Mouse (Mus musculus): ENCODE data around the gene Pcbp2. TPM values are rescaled to one million over a fixed set of nuclear protein-coding genes. Genes with fewer than 3 reads are reported as not detected.

The Pcbp2 gene
- total RNA-seq, 2 experiments from 2014 or later = 464 to 469 TPM

DNA sequence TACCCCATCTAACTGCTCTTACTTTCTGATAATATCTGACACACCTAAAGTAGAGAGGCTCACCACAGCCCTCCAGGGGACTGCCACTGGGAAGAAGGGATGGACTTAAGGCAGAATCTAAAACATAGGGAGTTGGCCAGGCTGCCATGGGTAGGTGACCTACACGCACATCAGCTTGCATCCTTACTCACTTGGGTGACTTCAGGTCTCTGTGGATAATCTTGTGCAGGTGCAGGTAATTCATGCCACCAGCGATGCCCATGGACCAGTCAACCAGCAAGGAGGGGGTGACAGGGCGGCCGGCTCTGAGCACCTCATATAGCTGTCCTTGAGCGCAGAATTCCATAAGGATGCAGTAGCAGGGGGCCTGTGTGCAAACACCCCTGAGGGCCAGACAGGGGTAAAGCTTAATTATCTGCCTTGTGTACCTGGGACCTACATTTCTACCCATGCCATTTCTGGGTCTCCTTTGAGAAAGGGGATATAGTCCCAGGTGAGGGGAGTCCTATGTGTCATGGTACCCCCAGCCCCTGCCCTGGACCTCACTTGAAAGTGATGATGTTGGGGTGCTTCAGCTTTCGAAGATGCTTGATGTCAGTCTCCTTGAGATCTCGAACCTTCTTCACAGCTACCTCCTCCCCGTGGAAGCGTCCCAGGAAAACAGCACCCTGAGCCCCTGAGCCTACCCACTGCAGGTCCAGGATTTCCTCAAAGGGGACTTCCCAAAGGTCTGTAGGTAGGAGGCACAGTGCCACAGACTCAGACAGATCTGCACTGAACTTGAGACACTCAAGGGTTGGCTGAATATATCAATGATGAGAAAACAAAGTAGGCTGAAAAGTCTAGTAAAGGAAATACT, 33.8 kb downstream of the Pcbp2 start:
- no peak for DNase-seq (ENCODE audit: low spot score in 2 of 2)
- intact Hi-C loops (cut with DNase I) = no loop called here

DNA sequence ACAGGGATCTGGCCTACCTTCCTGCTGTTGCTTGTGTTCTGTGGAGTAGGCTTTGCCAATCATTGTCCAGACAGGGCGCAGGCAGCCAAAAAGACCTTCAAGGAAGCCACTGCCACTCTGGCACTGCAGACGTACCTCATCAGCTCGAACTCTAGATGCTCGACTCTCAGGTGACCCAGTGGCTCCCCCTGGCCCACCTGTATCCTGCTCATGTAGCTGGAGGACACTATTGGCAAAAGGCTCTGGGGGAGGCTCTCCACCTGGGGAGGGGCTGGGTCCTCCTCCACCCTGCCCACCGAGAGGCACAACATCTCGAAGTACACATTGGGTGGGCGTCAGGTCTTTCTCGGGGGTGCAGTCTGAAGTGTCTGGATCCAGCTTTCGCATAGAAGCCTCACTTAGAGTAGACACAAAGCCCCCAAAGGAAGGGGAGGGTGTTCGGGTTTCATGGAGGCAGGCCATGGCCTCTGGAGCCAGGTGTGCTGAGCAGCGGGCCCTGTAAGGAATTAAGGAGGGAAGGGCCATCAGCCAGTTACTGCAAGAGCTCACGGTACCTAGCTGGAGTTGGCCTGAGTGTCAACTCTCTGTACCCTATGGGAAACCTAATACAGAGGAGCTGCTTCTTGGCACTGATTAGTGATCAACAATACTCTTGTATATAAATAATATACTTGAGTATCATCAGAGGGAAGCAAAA, 34.9 kb downstream of the Pcbp2 start:
- DNase-seq (ENCODE audit: low spot score in 2 of 2) = no peak
- intact Hi-C loops (cut with DNase I) = no loop called here

DNA sequence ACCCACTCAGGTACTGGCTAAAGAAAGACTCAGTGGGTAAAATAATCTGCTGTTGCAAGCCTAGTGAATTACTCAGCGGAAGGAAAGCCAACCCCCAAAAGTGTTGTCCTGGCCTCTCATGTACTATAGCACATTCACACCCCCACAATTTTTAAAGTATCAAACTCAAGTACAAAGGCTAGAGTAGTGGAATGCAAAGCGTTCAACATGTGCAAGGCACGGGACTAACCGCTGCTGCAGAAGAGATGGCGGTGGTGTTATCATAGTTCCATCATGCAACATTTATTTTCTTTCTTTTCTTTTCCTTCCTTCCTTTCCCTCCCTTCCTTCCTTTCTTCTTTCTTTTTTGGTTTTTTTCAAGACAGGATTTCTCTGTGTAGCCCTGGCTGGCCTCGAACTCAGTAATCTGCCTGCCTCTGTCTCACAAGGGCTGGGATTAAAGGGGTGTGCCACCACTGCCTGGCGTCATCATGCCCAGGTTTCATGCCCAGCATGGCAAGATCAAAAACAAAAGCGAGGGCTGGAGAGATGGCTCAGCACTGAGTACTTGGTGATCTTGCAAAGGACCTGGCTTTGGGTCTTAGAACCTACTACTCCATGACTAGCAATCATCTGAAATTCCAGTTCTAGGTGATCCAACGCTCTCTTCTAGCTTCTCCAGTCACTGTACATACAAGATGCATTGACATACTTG, 35.6 kb downstream of the Pcbp2 start:
- no peak for DNase-seq (ENCODE audit: low spot score in 2 of 2)
- intact Hi-C loops (cut with DNase I) = no loop called here

DNA sequence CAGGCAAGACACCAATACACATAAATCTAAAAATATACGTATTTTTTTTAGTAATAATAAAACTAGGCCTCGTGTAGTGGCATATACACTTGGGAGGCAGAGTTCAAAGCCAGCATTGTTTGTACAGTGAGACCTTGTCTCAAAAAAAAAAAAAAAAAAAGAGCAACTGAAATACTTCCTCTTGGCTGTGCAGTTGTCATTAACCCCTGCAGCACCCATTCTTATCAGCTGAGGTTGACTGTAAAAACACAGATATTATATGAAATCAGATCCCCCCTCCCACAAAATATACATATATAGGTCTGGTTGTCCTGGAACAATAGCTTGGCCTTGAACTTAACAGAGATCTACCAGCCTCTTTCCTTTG, 36.1 kb downstream of the Pcbp2 start:
- intact Hi-C loops (cut with DNase I) = no loop called here
- DNase-seq (ENCODE audit: low spot score in 2 of 2) = no peak

DNA sequence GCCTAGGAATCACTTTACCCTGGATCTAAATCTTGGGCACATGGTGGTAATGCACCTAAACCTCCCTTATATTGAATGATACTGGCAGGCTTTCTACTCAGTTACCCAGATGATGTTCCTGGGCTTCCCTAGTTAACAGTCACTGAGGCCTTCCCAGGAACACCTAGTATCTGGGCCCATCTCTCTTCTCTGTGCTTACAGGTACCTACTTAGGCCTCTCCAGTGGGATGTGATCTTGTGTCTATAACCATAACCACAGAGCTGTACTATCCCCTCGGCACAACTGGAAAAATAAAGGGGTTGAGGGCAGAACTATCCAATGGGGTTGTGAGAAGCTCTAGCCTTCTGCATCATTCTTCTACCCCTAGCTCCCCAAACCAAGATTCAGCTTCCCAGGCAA, 36.5 kb downstream of the Pcbp2 start:
- no peak for DNase-seq (ENCODE audit: low spot score in 2 of 2)
- intact Hi-C loops (cut with DNase I) = no loop called here

DNA sequence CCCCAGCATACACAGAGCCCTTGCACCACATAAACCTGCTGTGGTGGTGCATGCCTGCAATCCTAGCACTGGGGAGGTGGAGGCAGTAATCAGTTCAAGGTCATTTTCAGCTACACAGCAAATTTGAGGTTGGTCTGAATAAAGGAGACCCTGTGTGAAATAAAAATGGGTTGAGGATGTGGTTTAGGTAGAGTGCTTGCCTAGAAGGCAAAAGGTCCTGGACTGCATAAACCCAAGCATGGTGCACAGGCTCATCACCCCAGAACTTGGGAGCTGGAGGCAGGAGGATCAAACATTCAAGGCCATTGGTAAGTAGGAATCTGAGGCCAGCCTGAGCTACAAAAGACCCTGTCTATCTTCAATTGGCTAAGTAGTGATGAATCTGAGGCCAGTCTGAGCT, 37.2 kb downstream of the Pcbp2 start:
- no peak for DNase-seq (ENCODE audit: low spot score in 2 of 2)

DNA sequence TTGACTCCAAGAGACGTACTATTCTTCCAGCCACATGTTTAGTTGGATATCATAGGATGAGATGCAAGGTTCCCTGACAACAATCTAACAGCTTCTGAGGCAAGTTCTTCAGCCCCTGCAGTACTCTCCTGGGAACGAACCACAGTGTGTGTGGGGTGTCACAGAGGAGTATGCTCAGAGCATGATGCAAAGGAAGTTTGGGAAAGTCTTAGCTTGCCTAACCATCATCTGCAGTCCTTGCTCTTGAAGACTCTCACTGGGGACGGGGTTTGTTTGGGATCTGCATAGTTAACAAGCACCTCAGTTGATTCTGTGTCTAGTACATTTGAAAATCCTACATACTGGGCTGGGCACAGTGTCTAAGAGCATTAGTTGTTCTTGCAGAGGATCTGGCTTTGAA, 38.0 kb downstream of the Pcbp2 start:
- no peak for DNase-seq (ENCODE audit: low spot score in 2 of 2)
- intact Hi-C loops (cut with DNase I) = no loop called here

More for the DNA sequence above, 37.2 kb downstream of the Pcbp2 start:
- intact Hi-C loops (cut with DNase I) = no loop called here

DNA sequence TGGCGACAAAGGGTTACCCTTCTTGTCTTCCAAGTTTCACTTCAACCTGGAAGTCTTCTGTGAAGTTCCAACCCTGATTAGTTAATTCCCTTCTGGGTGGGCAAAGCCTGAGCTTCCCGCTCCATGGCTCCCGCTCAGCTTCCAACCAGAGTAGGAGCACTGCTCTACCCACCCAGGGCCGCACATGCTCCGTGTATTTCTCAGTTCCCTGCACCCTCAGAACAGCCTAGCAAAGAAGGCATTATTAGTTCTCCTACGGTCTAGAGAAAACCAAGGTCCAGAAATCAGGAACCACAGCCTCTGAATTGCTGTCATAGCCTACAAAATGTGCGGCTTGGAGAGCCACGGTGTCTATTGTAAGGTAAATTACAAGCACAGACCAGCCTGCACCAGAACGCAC, 39.8 kb downstream of the Pcbp2 start:
- peak; percentile 55 to 57 for DNase-seq (ENCODE audit: low spot score in 2 of 2)
- intact Hi-C loops (cut with DNase I) = no loop called here

DNA sequence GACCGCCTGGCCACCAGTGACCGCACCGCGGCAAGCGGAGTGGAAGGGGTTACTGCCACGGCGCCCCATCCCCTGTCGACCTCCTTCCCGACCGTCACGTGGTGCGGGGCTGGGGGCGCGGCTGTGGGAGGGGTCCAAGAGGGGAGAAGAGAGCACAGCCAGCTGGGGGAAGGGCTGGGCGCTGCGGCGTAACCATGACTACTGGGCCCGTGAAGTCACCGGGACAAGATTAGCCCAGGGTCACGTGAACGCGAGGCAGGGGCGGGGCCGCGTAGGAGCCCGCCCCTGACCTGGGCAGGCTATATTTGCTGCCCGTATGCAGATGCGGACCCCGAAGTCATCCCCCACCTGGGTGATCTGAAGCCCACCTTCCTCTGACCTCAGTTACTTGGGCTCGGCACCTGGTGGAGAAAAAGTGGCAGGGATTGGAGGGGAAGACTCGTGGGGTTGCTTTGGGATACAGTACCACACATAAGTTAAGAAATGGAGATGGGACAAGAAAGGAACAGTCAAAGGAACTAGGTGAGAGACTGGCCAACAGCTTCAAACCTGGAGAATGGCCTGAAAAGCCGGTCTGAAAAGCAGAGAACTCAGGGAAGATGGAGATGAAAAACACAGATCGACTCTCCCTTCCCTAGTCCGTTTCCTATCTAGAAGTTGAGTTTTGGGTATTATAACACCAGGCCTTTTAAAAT, 40.4 kb downstream of the Pcbp2 start:
- DNase-seq (ENCODE audit: low spot score in 2 of 2) = peak; percentile 86 to 88
- intact Hi-C loops (cut with DNase I) = no loop called here

DNA sequence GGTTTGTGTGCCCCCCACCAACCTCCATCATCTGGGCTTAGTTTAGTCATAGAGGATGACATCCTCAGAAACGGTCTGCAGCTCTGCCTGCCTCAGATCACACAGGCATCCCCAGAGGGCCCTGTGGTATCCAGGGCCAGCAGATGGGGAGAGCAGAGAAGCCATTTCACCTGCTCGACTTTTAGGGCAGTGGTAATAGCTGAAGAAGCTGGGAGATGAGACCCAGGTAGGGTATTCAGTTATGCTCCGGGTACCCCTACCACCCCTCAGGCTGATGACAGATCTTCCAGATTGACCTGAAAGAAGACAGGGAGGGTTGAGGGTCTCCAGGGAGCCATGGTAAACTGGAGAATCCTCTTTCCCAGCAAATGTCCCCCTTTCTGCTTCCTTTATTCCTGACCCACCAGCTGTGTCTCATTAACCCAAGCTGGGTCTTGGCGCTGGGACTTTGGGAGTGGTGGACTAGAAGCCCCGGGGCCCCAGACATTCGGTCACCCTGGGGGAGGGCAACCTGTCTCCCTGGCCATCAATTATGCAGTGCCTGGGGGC, 41.0 kb downstream of the Pcbp2 start:
- DNase-seq (ENCODE audit: low spot score in 2 of 2) = no peak
- intact Hi-C loops (cut with DNase I) = no loop called here

DNA sequence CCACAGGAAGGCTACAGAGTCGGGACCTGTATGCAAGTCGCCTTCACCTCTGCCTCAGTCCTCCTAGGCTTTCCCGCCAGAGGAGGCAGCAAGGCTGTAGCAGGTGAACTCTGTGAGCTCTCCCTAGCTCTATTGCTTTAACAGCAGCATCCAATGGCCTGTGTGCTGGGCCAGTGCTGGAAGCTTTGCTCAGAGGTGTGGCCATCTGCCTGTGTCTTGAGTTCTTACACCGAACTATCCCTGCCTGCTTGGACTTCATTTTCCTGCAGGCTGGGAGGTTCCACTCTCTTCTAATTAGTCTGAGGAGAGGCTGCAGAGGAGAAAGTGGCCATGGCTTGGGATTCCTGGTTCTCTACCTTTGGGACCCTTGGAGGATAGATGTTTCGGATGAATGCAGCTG, 41.7 kb downstream of the Pcbp2 start:
- intact Hi-C loops (cut with DNase I) = no loop called here
- no peak for DNase-seq (ENCODE audit: low spot score in 2 of 2)

DNA sequence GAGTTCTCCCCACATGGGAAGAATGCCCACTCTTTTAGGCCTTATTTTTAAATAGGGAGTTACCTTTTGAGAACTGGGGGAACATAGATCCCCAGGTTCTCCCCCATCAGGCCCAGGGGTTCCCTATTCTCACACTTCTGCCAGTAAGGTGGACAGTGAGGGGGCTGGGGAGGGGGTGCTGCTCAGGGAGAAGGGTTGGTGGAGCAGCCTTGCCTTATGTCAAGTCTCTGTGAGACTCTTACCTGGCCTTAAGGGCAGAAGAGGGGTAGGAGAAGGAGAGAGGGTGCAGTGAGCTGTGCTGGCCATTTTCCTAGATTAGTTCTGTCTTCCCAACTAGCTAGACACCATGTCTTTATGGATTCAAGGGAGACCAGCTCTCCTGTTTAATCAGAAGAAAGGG, 42.1 kb downstream of the Pcbp2 start:
- intact Hi-C loops (cut with DNase I) = no loop called here
- no peak for DNase-seq (ENCODE audit: low spot score in 2 of 2)

DNA sequence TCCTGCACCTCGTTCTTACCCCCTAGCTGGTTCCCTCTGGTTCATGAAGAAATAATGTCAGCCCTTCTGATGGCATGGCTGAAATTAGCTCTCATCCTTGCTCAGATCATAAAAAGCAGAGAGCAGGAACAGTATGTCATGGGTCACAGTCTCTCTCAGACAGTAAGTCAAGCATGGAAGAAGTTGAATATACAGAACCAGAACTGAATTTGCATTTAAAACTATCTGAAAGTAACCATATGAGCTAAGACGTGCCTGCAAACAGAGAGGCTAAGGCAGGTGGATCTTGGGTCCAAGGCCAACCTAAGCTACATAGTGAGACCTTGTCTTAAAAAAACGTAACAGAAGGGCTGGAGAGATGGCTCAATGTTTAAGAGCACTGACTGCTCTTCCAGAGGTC, 42.7 kb downstream of the Pcbp2 start:
- intact Hi-C loops (cut with DNase I) = no loop called here
- DNase-seq (ENCODE audit: low spot score in 2 of 2) = no peak

DNA sequence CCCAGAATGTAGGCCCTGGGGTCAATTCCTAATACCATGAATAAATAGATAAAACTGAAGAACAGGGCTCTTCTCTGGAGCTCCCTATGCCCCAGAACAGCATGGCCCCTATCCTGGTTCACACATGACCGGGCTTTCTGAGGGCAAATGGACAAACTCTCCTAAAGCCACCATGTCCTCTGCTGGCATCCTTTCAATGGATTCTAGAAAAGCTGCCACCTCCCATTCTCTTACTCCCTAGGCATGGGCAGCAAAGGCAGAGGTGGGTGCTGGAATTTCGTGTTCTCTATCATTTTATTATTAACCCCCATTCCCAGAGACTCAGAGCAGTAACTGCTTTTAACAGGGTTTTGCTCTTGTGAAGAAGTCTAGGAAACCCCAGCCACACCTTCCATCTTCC, 44.9 kb downstream of the Pcbp2 start:
- DNase-seq (ENCODE audit: low spot score in 2 of 2) = no peak
- intact Hi-C loops (cut with DNase I) = no loop called here

DNA sequence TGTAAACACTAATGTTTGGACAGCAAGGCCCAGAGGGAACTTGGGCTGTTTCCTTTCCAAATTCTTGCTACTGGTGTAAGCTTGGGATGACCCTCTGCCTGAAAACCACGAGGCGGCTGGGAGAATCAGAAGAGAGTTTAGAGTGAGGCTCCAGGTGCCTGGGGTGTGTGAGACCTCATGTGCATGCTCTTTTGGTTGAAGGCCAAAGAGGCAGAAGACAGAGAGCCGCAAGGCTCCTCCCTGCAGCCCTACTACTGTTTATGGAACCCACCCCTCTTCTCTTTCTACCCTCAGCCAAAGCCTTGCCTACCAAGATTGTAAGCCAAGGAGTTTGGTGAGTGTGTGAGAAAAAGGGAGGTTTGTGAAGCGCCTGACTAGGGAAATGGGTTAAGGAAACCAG, 45.5 kb downstream of the Pcbp2 start:
- intact Hi-C loops (cut with DNase I) = no loop called here
- no peak for DNase-seq (ENCODE audit: low spot score in 2 of 2)

DNA sequence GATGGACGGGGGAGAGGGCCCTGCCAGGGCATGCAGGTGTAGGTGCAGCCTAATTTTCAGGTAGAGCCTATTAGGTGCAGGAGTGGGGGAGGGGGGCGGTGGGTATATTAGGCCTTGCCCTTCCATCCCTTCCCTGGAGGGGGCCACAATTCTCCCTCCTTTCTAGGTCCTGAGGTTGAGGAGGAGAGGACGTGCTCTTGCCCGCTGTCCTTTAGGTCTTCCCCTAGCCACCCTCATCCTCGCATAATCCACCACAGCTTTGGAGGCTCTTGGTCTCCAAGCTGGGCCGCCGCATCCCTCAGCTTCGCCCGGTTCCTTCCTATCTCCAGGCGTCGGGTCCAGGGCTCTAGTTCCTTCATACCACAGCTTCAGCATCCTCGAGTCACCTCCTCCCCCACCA, 46.0 kb downstream of the Pcbp2 start:
- DNase-seq (ENCODE audit: low spot score in 2 of 2) = no peak
- intact Hi-C loops (cut with DNase I) = no loop called here

DNA sequence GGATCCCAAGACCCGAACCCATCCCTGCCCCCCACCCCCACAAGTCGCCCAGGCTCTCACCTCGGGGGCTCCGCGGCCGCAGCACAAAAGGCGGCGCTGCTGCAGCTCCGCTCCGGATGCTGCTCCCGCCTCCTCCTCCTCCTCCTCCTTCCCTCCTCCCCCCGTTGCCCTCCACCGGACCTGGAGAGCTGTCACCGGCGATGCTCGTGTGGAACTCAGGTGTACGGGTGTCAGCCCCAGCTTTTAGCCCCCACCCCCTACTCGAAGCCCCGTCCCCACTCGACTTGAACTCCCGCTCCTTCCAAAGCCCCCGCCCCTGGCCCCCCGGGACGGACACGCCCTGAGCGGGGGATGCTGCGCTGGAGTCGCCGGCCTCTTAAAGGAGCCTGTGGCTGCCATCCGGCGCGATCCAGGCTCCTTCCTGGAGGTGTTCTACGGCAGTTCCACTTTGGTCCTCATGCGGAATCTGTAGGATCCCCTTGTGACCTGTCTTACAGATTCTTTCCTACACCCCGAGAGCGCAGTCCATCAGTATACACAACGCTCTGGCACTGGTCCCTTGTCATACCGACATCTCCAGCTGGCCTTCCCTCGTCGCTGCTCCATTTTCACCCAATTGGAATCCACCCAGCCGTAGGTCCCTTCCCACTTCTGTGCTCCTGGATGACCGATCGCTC, 46.5 kb downstream of the Pcbp2 start, which contains the start of gene Map3k12:
Map3k12 (minus strand) TSS at position 337 of the 677 bp plus-strand sequence.
- DNase-seq (ENCODE audit: low spot score in 2 of 2) = peak; percentile 83 to 84
- intact Hi-C loops (cut with DNase I) = no loop called here

DNA sequence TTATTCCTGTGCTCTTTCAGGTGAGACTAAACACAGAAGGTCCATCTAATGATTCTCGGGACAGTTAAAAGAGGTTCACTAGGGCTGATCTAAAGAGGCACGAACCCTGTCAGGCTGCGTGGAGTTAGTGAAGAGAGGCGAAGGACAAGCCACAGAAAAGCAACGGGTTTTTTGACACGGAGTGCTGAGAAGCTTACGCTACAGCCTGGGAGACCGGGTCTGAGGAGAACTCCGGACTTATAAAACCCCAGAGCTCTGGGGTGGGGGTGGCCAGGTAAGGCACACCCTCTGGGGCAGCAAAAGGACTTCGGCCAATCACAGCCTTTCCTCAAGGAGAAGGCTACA, 47.3 kb downstream of the Pcbp2 start:
- DNase-seq (ENCODE audit: low spot score in 2 of 2) = no peak
- intact Hi-C loops (cut with DNase I) = no loop called here
